19 mouse cellular contexts compared by ENCODE assay signal in genomic region chr7:63898201-63898600, GRCm38 (mm10). TPM values are rescaled to one million over a fixed set of nuclear protein-coding genes. Genes with fewer than 3 reads are reported as not detected.
DNase-seq lines count a peak whose midpoint lies in the region; ATAC-seq and TF ChIP-seq lines count a peak whose summit lies in the region.
"Had no signal": no experiment of that assay in that cellular context is flagged by ENCODE, and none has a peak within 500 bp of the region (broad histone marks: within the 10 kb centered on the region; RNA-seq: fewer than 3 reads in every experiment).

No protein-coding gene starts in this region.

- H3K4me1 ChIP-seq in heart, embryonic 15.5 days (replicated peaks) = peaks cover 52% of the 10 kb centered on the region
- peaks cover 42% of the 10 kb centered on the region for H3K4me1 ChIP-seq in heart, embryonic 12.5 days (replicated peaks)
- peaks cover 74% of the 10 kb centered on the region for H3K4me1 ChIP-seq in liver, embryonic 15.5 days (replicated peaks)
- H3K4me1 ChIP-seq in liver, embryonic 11.5 days (replicated peaks; ENCODE audit: control insufficient read depth, insufficient read depth, low read length) = peaks cover 11% of the 10 kb centered on the region
- peaks cover 70% of the 10 kb centered on the region for H3K4me1 ChIP-seq in thymus, adult 2 months (replicated peaks; ENCODE audit: control insufficient read depth, insufficient read depth, low read length)

- H3K4me2 ChIP-seq in heart, embryonic 15.5 days = no peak overlapping the region
- H3K4me2 ChIP-seq in heart, embryonic 12.5 days = no peak overlapping the region
- peak overlapping the region; percentile 78; the same call in 1 of the 2 replicates for H3K4me2 ChIP-seq in liver, embryonic 15.5 days
- no peak overlapping the region for H3K4me2 ChIP-seq in liver, embryonic 11.5 days

- DNase-seq in liver, embryonic 11.5 days (ENCODE audit: low spot score) = no peak
- no peak for DNase-seq in thymus, adult 2 months
- DNase-seq in thymus, postnatal 4 days = no peak
- no peak for DNase-seq in B cell, adult 2 months
- DNase-seq: cerebellum, postnatal 10 days; gastrocnemius, postnatal 36 days; kidney, adult 18-20 months; kidney, postnatal 14 days had no signal

- H3K9me3 ChIP-seq in heart, embryonic 15.5 days (replicated peaks) = no peaks in the 10 kb centered on the region
- H3K9me3 ChIP-seq in heart, embryonic 12.5 days (replicated peaks) = no peaks in the 10 kb centered on the region
- no peaks in the 10 kb centered on the region for H3K9me3 ChIP-seq in liver, embryonic 15.5 days (replicated peaks)
- H3K9me3 ChIP-seq in liver, embryonic 11.5 days (ENCODE audit: control insufficient read depth, low read length) = no peaks in the 10 kb centered on the region
- H3K9me3 ChIP-seq: embryonic facial prominence, embryonic 13.5 days; heart, embryonic 13.5 days; hindbrain, embryonic 12.5 days; limb, embryonic 10.5 days; midbrain, embryonic 10.5 days had no signal

- 91% methylated on average over 6 of the region's 6 CpGs for WGBS in heart, embryonic 15.5 days
- 86% methylated on average over 6 of the region's 6 CpGs for WGBS in heart, embryonic 12.5 days
- 82% methylated on average over 6 of the region's 6 CpGs for WGBS in liver, embryonic 15.5 days (ENCODE audit: insufficient replicate concordance)
- WGBS in liver, embryonic 11.5 days = 85% methylated on average over 6 of the region's 6 CpGs
- WGBS in thymus, adult 2 months = 91% methylated on average over 6 of the region's 6 CpGs

- no peak for TF ChIP-seq POLR2A in thymus, adult 2 months (IDR thresholded peaks at IDR 0.05; ENCODE audit: control insufficient read depth, extremely low read depth, insufficient read depth, low read length, poor library complexity)

- H3K27ac ChIP-seq in heart, embryonic 15.5 days = peak overlapping the region; percentile 96; the same call in 1 of the 2 replicates
- H3K27ac ChIP-seq in heart, embryonic 12.5 days (ENCODE audit: poor library complexity, severe bottlenecking) = no peak overlapping the region
- 0 out of 2 replicates have a peak overlapping the region, but pooled peaks have one; percentile 87 for H3K27ac ChIP-seq in liver, embryonic 15.5 days (replicated peaks)
- H3K27ac ChIP-seq in liver, embryonic 11.5 days (ENCODE audit: low read depth, low read length) = no peak overlapping the region
- peak overlapping the region; percentile 39; the same call in 1 of the 2 replicates for H3K27ac ChIP-seq in thymus, adult 2 months (ENCODE audit: control insufficient read depth, insufficient read depth, low read length)
- H3K27ac ChIP-seq: heart, embryonic 13.5 days; hindbrain, embryonic 12.5 days; limb, embryonic 10.5 days; liver, embryonic 14.5 days had no signal

- no peak overlapping the region for H3K9ac ChIP-seq in heart, embryonic 15.5 days
- H3K9ac ChIP-seq in heart, embryonic 12.5 days = no peak overlapping the region
- H3K9ac ChIP-seq in liver, embryonic 15.5 days = no peak overlapping the region
- no peak overlapping the region for H3K9ac ChIP-seq in liver, embryonic 11.5 days (ENCODE audit: low read depth, low read length)
- H3K9ac ChIP-seq: liver, embryonic 14.5 days had no signal

- no peak overlapping the region for H3K4me3 ChIP-seq in heart, embryonic 15.5 days
- H3K4me3 ChIP-seq in heart, embryonic 12.5 days = no peak overlapping the region
- H3K4me3 ChIP-seq in liver, embryonic 15.5 days (replicated peaks) = no peak overlapping the region
- H3K4me3 ChIP-seq in liver, embryonic 11.5 days (ENCODE audit: low read depth, low read length) = no peak overlapping the region
- no peak overlapping the region for H3K4me3 ChIP-seq in thymus, adult 2 months (ENCODE audit: control insufficient read depth, insufficient read depth, low read length)
- H3K4me3 ChIP-seq: embryonic facial prominence, embryonic 13.5 days; hindbrain, embryonic 12.5 days; limb, embryonic 10.5 days; midbrain, embryonic 10.5 days had no signal

- no peaks in the 10 kb centered on the region for H3K36me3 ChIP-seq in heart, embryonic 15.5 days
- H3K36me3 ChIP-seq in heart, embryonic 12.5 days = no peaks in the 10 kb centered on the region
- H3K36me3 ChIP-seq in liver, embryonic 15.5 days (replicated peaks) = 0 out of 2 replicates have a peak, but pooled peaks cover 4% of the 10 kb centered on the region
- H3K36me3 ChIP-seq in liver, embryonic 11.5 days (ENCODE audit: control insufficient read depth, insufficient read depth, low read length) = no peaks in the 10 kb centered on the region
- no peaks in the 10 kb centered on the region for H3K36me3 ChIP-seq in thymus, adult 2 months (ENCODE audit: control insufficient read depth, insufficient read depth, low read length)
- H3K36me3 ChIP-seq: embryonic facial prominence, embryonic 13.5 days; heart, embryonic 13.5 days; hindbrain, embryonic 12.5 days; limb, embryonic 10.5 days; midbrain, embryonic 10.5 days had no signal

- no peak for ATAC-seq in heart, embryonic 15.5 days (replicated peaks; ENCODE audit: insufficient number of reproducible peaks, insufficient read depth, low FRiP score, low read depth)
- ATAC-seq in heart, embryonic 12.5 days (ENCODE audit: insufficient number of reproducible peaks, low FRiP score) = no peak
- ATAC-seq in liver, embryonic 15.5 days (ENCODE audit: insufficient read depth) = no peak
- no peak for ATAC-seq in liver, embryonic 11.5 days (replicated peaks; ENCODE audit: low FRiP score)
- ATAC-seq: forebrain, embryonic 14.5 days had no signal

- TF ChIP-seq CTCF in thymus, adult 2 months (IDR thresholded peaks at IDR 0.05; ENCODE audit: borderline replicate concordance, control insufficient read depth, extremely low read depth, insufficient read depth, low read length, poor library complexity) = no peak

- H3K27me3 ChIP-seq in heart, embryonic 15.5 days = no peaks in the 10 kb centered on the region
- H3K27me3 ChIP-seq in heart, embryonic 12.5 days (replicated peaks) = no peaks in the 10 kb centered on the region
- no peaks in the 10 kb centered on the region for H3K27me3 ChIP-seq in liver, embryonic 15.5 days
- H3K27me3 ChIP-seq in liver, embryonic 11.5 days (replicated peaks; ENCODE audit: control insufficient read depth, insufficient read depth, low read length) = peaks cover 5% of the 10 kb centered on the region
- no peaks in the 10 kb centered on the region for H3K27me3 ChIP-seq in thymus, adult 2 months (ENCODE audit: control insufficient read depth, insufficient read depth, low read length)
- H3K27me3 ChIP-seq: embryonic facial prominence, embryonic 13.5 days; hindbrain, embryonic 12.5 days had no signal

RNA-seq across cellular contexts. Expression of gene E030018B13Rik, which starts 18.5 kb away (rescaled TPM):
- 0.14 and 0.20 TPM in 2 replicates for polyA plus RNA-seq in heart, embryonic 15.5 days (2015; fragmentation: Nextera tagmentation; extraction: Ambion mirVana)
- polyA plus RNA-seq in heart, embryonic 12.5 days (2016; fragmentation: Nextera tagmentation; extraction: Ambion mirVana) = not detected in 2 replicates
- not detected in 2 replicates for polyA plus RNA-seq in liver, embryonic 15.5 days (2015; fragmentation: Nextera tagmentation; extraction: Ambion mirVana)
- polyA plus RNA-seq in liver, embryonic 11.5 days (2014; fragmentation: Nextera tagmentation; extraction: Ambion mirVana) = 0.25 TPM in 1 of 2 replicates, not detected in the other
- polyA plus RNA-seq in thymus, adult 2 months (2012; rRNA removed) = not detected in 2 replicates
- polyA plus RNA-seq: embryonic facial prominence, embryonic 13.5 days; forebrain, embryonic 14.5 days; heart, embryonic 13.5 days; limb, embryonic 10.5 days; liver, embryonic 14.5 days; midbrain, embryonic 10.5 days; midbrain, postnatal 0 days had no signal

RNA-seq across cellular contexts. Expression of gene Klf13, which starts 40.5 kb away (rescaled TPM):
- 23.4 and 25.6 TPM in 2 replicates for polyA plus RNA-seq in heart, embryonic 15.5 days (2015; fragmentation: Nextera tagmentation; extraction: Ambion mirVana)
- 16.7 and 17.4 TPM in 2 replicates for polyA plus RNA-seq in heart, embryonic 12.5 days (2016; fragmentation: Nextera tagmentation; extraction: Ambion mirVana)
- 15.3 and 15.6 TPM in 2 replicates for polyA plus RNA-seq in liver, embryonic 15.5 days (2015; fragmentation: Nextera tagmentation; extraction: Ambion mirVana)
- 20.0 and 20.9 TPM in 2 replicates for polyA plus RNA-seq in liver, embryonic 11.5 days (2014; fragmentation: Nextera tagmentation; extraction: Ambion mirVana)
- polyA plus RNA-seq in thymus, adult 2 months (2012; rRNA removed) = 172 and 234 TPM in 2 replicates

Comparison
In these comparisons a context has a peak if more than half of its experiments do, and no peak if none do; other contexts are left out.
1. H3K27ac ChIP-seq: peak in heart, embryonic 15.5 days (single experiment), liver, embryonic 15.5 days (single experiment) and thymus, adult 2 months (single experiment); none in heart, embryonic 12.5 days (single experiment) and liver, embryonic 11.5 days (single experiment).